Mouse (Mus musculus) testis, postnatal 14 days (tissue): Measurements from ENCODE around the gene Chd1.

Experiments
- DNase-seq: peaks from one replicate; pipeline ENCODE4 v3.0.0; 2021; ENCODE audit warnings: low spot score

Gene Chd1

GRCm38 (mm10) chr17:15812136-15812778 lies 107.5 kb downstream of the Chd1 start:
- DNase-seq = no peak

GRCm38 (mm10) chr17:15813658-15814212 lies 109.0 kb downstream of the Chd1 start:
- no peak for DNase-seq

GRCm38 (mm10) chr17:15815312-15816018 lies 110.7 kb downstream of the Chd1 start:
- DNase-seq = no peak

- DNase-seq = no peak
These were observed 111.8 kb downstream of the Chd1 start for GRCm38 (mm10) chr17:15816379-15817095.

- no peak for DNase-seq
These were observed 112.3 kb downstream of the Chd1 start for GRCm38 (mm10) chr17:15817096-15817450.

GRCm38 (mm10) chr17:15817634-15818033 lies 112.9 kb downstream of the Chd1 start:
- no peak for DNase-seq

DNA sequence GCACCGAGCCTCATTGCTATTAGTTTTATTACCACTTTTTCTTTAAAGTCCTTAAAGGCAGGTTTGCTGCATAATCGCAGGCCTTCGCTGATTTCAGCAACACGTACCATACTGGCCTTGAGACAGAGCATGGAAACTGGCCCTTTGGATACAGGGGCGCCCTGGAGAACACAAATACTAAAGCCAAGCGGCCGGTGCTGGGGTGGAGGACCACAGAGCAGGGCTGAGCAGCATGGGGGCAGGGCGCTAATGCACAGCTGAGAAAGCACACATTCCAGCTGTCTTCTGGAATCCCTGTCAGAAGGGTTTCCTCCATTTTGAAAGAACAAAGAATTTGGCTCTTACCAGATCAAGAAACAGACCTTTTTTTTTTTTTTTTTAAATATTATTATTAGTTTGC lies 113.6 kb downstream of the Chd1 start:
- no peak for DNase-seq

DNA sequence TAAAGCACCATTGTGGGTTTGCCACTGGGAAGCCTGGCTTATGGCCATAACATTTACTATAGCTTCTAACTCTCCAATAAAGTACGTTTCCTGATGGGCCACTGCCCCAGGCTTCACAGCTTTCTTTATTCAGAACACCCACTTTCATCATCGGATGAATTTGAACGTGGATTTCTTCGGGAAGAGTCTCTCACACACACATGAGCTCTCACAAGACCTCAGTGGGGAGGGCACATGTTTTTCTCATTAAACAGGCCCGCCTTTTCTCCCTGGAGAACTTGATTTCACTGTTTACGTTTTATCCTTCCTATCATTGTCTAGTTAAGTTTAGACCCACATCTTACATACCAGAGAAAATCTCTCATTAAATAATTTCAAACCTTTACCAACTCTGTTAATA lies 115.4 kb downstream of the Chd1 start:
- DNase-seq = no peak

GRCm38 (mm10) chr17:15820761-15821160 lies 116.0 kb downstream of the Chd1 start:
- no peak for DNase-seq

GRCm38 (mm10) chr17:15821706-15822105 lies 116.9 kb downstream of the Chd1 start:
- no peak for DNase-seq
